Mouse (Mus musculus) heart, embryonic 11.5 days (tissue): Measurements from ENCODE around the gene Tenm2. TPM values are rescaled to one million over a fixed set of nuclear protein-coding genes. Genes with fewer than 3 reads are reported as not detected.

ENCODE experiments used
- ATAC-seq: fragments of 200-750 bp; cut with Nextera tagmentation; replicated peaks from 2 replicates; pipeline ENCODE4 v1.8.0; 2017; ENCODE audit warnings: moderate library complexity; ENCODE audit not compliant: insufficient number of reproducible peaks, low FRiP score, low TSS enrichment
- H3K27ac ChIP-seq: fragments of 300-500 bp; sonication (generic); 2 replicates; pipeline ENCODE4 v1.5.1; 2014; ENCODE audit warnings: mild to moderate bottlenecking, low read depth, low read length
- H3K27me3 ChIP-seq: fragments of 300-500 bp; sonication (generic); 2 replicates; pipeline ENCODE4 v1.6.1; 2014; ENCODE audit warnings: mild to moderate bottlenecking, low read length, mixed read lengths; ENCODE audit not compliant: control insufficient read depth, insufficient read depth
- H3K36me3 ChIP-seq: fragments of 300-500 bp; sonication (generic); 2 replicates; pipeline ENCODE4 v1.6.1; 2014; ENCODE audit warnings: mild to moderate bottlenecking, low read length, moderate library complexity, mixed read lengths; ENCODE audit not compliant: control insufficient read depth, insufficient read depth
- H3K4me1 ChIP-seq: fragments of 300-500 bp; sonication (generic); 2 replicates; pipeline ENCODE4 v1.6.1; 2014; ENCODE audit warnings: low read length; ENCODE audit not compliant: control insufficient read depth, insufficient read depth
- H3K4me2 ChIP-seq: fragments of 300-500 bp; sonication (generic); 2 replicates; pipeline ENCODE4 v1.6.1; 2014; ENCODE audit warnings: mild to moderate bottlenecking, moderate library complexity
- H3K4me3 ChIP-seq: fragments of 300-500 bp; sonication (generic); 2 replicates; pipeline ENCODE4 v1.5.1; 2014; ENCODE audit warnings: low read depth, low read length
- H3K9ac ChIP-seq: fragments of 300-500 bp; sonication (generic); 2 replicates; pipeline ENCODE4 v1.6.1; 2014; ENCODE audit warnings: mild to moderate bottlenecking, low read depth, low read length, moderate library complexity
- H3K9me3 ChIP-seq: fragments of 300-500 bp; sonication (generic); replicated peaks from 2 replicates; pipeline ENCODE4 v1.6.1; 2016; ENCODE audit warnings: low read length; ENCODE audit not compliant: control insufficient read depth
- WGBS: fragments of 180-500 bp; shearing (Covaris S2); extraction: QIAGEN DNeasy Blood & Tissue Kit; methylation state at CpG from one replicate; pipeline ENCODE4 v1.1.7; 2014; ENCODE audit not compliant: insufficient replicate concordance; 5-methylcytosine and 5-hydroxymethylcytosine counted together
- polyA plus RNA-seq: library from polyadenylated mRNA; unstranded; fragments of >200 nt; fragmentation: Nextera tagmentation; extraction: Ambion mirVana; gene quantifications from 2 replicates; pipeline ENCODE4 v1.2.1, GENCODE M21; 2014

The Tenm2 gene
- polyA plus RNA-seq, 1 experiment from 2014 or later = 1.4 TPM

DNA sequence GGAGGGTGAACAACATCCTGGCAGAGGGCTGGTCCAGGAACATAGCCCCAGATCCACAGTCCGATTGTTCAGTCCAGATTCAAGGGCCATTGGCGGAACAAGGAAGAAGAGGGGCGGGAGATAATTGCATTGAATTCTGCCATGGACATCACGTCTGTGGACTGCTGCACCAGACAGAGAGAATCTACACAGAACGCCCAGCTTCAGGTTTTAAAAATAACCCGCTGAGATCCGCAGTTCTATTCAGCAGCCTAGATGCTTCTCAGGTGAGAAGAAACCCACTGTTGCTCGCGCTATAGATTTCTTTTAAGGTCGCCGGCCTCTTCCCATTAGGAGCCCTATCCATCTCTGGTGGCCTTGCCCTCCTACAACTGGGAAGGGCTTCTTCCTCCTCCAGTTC is 1155.0 kb downstream of the Tenm2 start:
- no peak for ATAC-seq
- Histone ChIP-seq H3K36me3 (no peaks in the 10 kb centered on the region), H3K4me2 (no peak overlapping the region), H3K4me3 (no peak overlapping the region), H3K27me3 (no peaks in the 10 kb centered on the region), H3K27ac (no peak overlapping the region), H3K9ac (no peak overlapping the region), H3K9me3 (no peaks in the 10 kb centered on the region), H3K4me1 (no peaks in the 10 kb centered on the region)
- WGBS = 64% methylated on average over 11 of the region's 11 CpGs

GRCm38 (mm10) chr11:36078391-36078790 is 1157.4 kb downstream of the Tenm2 start:
- H3K9ac ChIP-seq = no peak overlapping the region
- no peaks in the 10 kb centered on the region for H3K9me3 ChIP-seq
- no peaks in the 10 kb centered on the region for H3K36me3 ChIP-seq
- H3K4me1 ChIP-seq = no peaks in the 10 kb centered on the region
- H3K4me3 ChIP-seq = no peak overlapping the region
- no peaks in the 10 kb centered on the region for H3K27me3 ChIP-seq
- WGBS = 77% methylated on average over 7 of the region's 7 CpGs
- H3K27ac ChIP-seq = no peak overlapping the region
- no peak for ATAC-seq
- H3K4me2 ChIP-seq = no peak overlapping the region

- 72% methylated on average over 8 of the region's 8 CpGs for WGBS
- Histone ChIP-seq H3K27ac (no peak overlapping the region), H3K9me3 (no peaks in the 10 kb centered on the region), H3K4me3 (no peak overlapping the region), H3K27me3 (no peaks in the 10 kb centered on the region), H3K4me1 (peaks cover 3% of the 10 kb centered on the region; the same call in 1 of the 2 replicates), H3K9ac (no peak overlapping the region), H3K4me2 (no peak overlapping the region), H3K36me3 (no peaks in the 10 kb centered on the region)
- ATAC-seq = no peak
Measured at GRCm38 (mm10) chr11:36074015-36074567, 1161.7 kb downstream of the Tenm2 start.

DNA sequence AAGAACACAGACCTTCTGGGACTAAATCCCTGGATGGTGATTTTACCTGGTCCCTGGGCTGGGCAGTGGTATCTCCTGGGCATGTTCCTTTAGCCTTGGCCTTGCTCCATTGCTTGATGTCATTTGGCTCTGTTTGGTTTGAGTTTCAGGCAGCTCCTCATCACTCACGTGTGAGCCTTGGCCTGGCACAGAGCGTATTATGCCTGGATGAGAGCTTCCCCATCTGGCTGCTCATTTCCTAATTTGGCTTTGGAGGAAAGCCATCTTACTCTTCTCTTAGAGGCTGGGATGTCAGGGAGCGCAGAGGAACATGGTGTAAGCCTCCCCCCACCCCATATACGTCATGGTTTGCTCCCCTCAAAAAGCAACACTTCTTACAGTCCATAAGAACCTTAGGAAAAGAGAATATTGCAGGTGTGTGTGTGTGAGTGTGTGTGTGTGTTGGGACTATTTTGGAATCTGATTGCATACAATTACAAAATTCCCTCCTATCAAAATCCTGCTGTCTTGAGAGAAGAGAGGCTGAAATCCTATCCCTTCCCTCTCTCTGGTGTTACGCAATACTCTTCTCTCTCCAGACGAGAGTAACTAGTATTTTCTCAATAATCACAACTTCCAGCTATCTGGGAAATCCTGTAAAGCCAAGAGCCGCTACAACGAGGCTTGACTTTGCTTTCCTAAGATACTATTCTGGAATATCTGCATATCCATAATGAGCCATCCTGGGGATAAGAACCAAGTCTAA is 1162.5 kb downstream of the Tenm2 start:
- Histone ChIP-seq H3K4me1 (peaks cover 3% of the 10 kb centered on the region; the same call in 1 of the 2 replicates), H3K4me3 (no peak overlapping the region), H3K27me3 (no peaks in the 10 kb centered on the region), H3K36me3 (no peaks in the 10 kb centered on the region), H3K27ac (no peak overlapping the region), H3K9ac (no peak overlapping the region), H3K4me2 (no peak overlapping the region), H3K9me3 (no peaks in the 10 kb centered on the region)
- no peak for ATAC-seq
- 69% methylated on average over 8 of the region's 8 CpGs for WGBS

GRCm38 (mm10) chr11:36072646-36073045 is 1163.1 kb downstream of the Tenm2 start:
- Histone ChIP-seq H3K4me1 (peaks cover 3% of the 10 kb centered on the region; the same call in 1 of the 2 replicates), H3K36me3 (no peaks in the 10 kb centered on the region), H3K27me3 (no peaks in the 10 kb centered on the region), H3K4me2 (no peak overlapping the region), H3K4me3 (no peak overlapping the region), H3K27ac (no peak overlapping the region), H3K9me3 (no peaks in the 10 kb centered on the region), H3K9ac (no peak overlapping the region)
- no peak for ATAC-seq
- 71% methylated on average over 5 of the region's 5 CpGs for WGBS

- no peak overlapping the region for H3K4me3 ChIP-seq
- 29% methylated on average over 9 of the region's 9 CpGs for WGBS
- H3K36me3 ChIP-seq = no peaks in the 10 kb centered on the region
- no peak for ATAC-seq
- H3K27ac ChIP-seq = no peak overlapping the region
- H3K9me3 ChIP-seq = no peaks in the 10 kb centered on the region
- H3K9ac ChIP-seq = no peak overlapping the region
- peaks cover 3% of the 10 kb centered on the region; the same call in 1 of the 2 replicates for H3K4me1 ChIP-seq
- H3K4me2 ChIP-seq = no peak overlapping the region
- no peaks in the 10 kb centered on the region for H3K27me3 ChIP-seq
Measured at GRCm38 (mm10) chr11:36072038-36072437, 1163.7 kb downstream of the Tenm2 start.

- Histone ChIP-seq H3K4me3 (no peak overlapping the region), H3K9ac (no peak overlapping the region), H3K9me3 (no peaks in the 10 kb centered on the region), H3K36me3 (no peaks in the 10 kb centered on the region), H3K4me1 (peaks cover 4% of the 10 kb centered on the region; the same call in 1 of the 2 replicates), H3K27me3 (peaks cover 9% of the 10 kb centered on the region; the same call in 1 of the 2 replicates), H3K4me2 (no peak overlapping the region), H3K27ac (no peak overlapping the region)
- 20% methylated on average over 1 of the region's 1 CpGs for WGBS
- no peak for ATAC-seq
Measured at GRCm38 (mm10) chr11:36059325-36059843, 1176.4 kb downstream of the Tenm2 start.

DNA sequence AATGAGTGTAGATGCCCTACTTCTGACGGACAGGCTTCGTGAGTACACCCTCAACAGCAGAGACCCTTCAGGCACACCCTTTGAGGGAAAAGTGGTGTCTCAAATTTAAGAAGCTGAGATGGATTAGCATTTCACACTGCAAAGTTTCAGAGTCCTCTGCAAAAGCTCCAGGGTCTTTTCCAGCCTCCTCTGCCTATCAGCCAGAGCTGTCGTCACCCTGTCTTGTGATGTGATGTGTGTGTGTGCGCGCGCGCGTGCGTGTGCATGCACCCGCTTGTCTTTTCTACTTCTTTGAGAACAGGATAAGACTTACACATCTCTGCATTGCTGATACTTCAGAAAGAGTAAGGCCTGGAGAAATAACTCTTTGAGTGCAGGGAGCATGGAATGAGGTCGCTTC is 1179.2 kb downstream of the Tenm2 start:
- Histone ChIP-seq H3K36me3 (no peaks in the 10 kb centered on the region), H3K27ac (no peak overlapping the region), H3K9ac (no peak overlapping the region), H3K4me1 (peaks cover 4% of the 10 kb centered on the region; the same call in 1 of the 2 replicates), H3K27me3 (peaks cover 12% of the 10 kb centered on the region; the same call in 1 of the 2 replicates), H3K4me3 (no peak overlapping the region), H3K9me3 (no peaks in the 10 kb centered on the region), H3K4me2 (peak overlapping the region; percentile 36)
- 28% methylated on average over 11 of the region's 11 CpGs for WGBS
- ATAC-seq = 0 out of 2 replicates have a peak, but pooled peaks have one; percentile 39
